Mouse (Mus musculus): ENCODE measurements around the gene Med21. TPM values are rescaled to one million over a fixed set of nuclear protein-coding genes. Genes with fewer than 3 reads are reported as not detected.

The Med21 gene
- polyA plus RNA-seq, 1 experiment from 2014 or later: 135 TPM

GRCm38 (mm10) chr6:146668606-146669005 lies 26.3 kb downstream of the Med21 start:
- no peak overlapping the region for H3K4me3 ChIP-seq (replicated peaks)
- no peaks in the 10 kb centered on the region for H3K27me3 ChIP-seq (replicated peaks)
- H3K9me3 ChIP-seq (replicated peaks): no peaks in the 10 kb centered on the region
- no peak overlapping the region for H3K4me2 ChIP-seq
- H3K4me1 ChIP-seq: no peaks in the 10 kb centered on the region
- ATAC-seq (ENCODE audit: low FRiP score): no peak
- no peaks in the 10 kb centered on the region for H3K36me3 ChIP-seq
- no peak overlapping the region for H3K27ac ChIP-seq (replicated peaks)
- H3K9ac ChIP-seq (replicated peaks): no peak overlapping the region

GRCm38 (mm10) chr6:146670956-146671855 lies 28.9 kb downstream of the Med21 start:
- ATAC-seq (ENCODE audit: low FRiP score): no peak
- WGBS: 92% methylated on average over 15 of the region's 15 CpGs
- Histone ChIP-seq H3K4me2 (no peak overlapping the region), H3K27me3 (replicated peaks) (no peaks in the 10 kb centered on the region), H3K4me1 (no peaks in the 10 kb centered on the region), H3K27ac (replicated peaks) (no peak overlapping the region), H3K36me3 (no peaks in the 10 kb centered on the region), H3K9ac (replicated peaks) (no peak overlapping the region), H3K9me3 (replicated peaks) (no peaks in the 10 kb centered on the region), H3K4me3 (replicated peaks) (no peak overlapping the region)

GRCm38 (mm10) chr6:146672106-146672505 lies 29.8 kb downstream of the Med21 start:
- no peak overlapping the region for H3K4me3 ChIP-seq (replicated peaks)
- H3K9ac ChIP-seq (replicated peaks): no peak overlapping the region
- H3K27ac ChIP-seq (replicated peaks): no peak overlapping the region
- H3K9me3 ChIP-seq (replicated peaks): no peaks in the 10 kb centered on the region
- no peaks in the 10 kb centered on the region for H3K27me3 ChIP-seq (replicated peaks)
- H3K36me3 ChIP-seq: no peaks in the 10 kb centered on the region
- 75% methylated on average over 5 of the region's 5 CpGs for WGBS
- ATAC-seq (ENCODE audit: low FRiP score): no peak
- H3K4me1 ChIP-seq: no peaks in the 10 kb centered on the region
- no peak overlapping the region for H3K4me2 ChIP-seq

- Histone ChIP-seq H3K4me2 (no peak overlapping the region), H3K4me1 (no peaks in the 10 kb centered on the region), H3K4me3 (replicated peaks) (no peak overlapping the region), H3K27me3 (replicated peaks) (no peaks in the 10 kb centered on the region), H3K9ac (replicated peaks) (no peak overlapping the region), H3K27ac (replicated peaks) (no peak overlapping the region), H3K36me3 (no peaks in the 10 kb centered on the region), H3K9me3 (replicated peaks) (no peaks in the 10 kb centered on the region)
- 85% methylated on average over 4 of the region's 4 CpGs for WGBS
- no peak for ATAC-seq (ENCODE audit: low FRiP score)
Measured at GRCm38 (mm10) chr6:146673696-146674095, 31.3 kb downstream of the Med21 start.

- Histone ChIP-seq H3K36me3 (no peaks in the 10 kb centered on the region), H3K9me3 (replicated peaks) (no peaks in the 10 kb centered on the region), H3K27ac (replicated peaks) (no peak overlapping the region), H3K4me1 (no peaks in the 10 kb centered on the region), H3K27me3 (replicated peaks) (no peaks in the 10 kb centered on the region), H3K4me3 (replicated peaks) (no peak overlapping the region), H3K9ac (replicated peaks) (no peak overlapping the region), H3K4me2 (no peak overlapping the region)
- WGBS: 81% methylated on average over 8 of the region's 8 CpGs
- ATAC-seq (ENCODE audit: low FRiP score): no peak
Measured at GRCm38 (mm10) chr6:146674420-146674819, 32.1 kb downstream of the Med21 start.

- no peaks in the 10 kb centered on the region for H3K36me3 ChIP-seq
- no peak for ATAC-seq (ENCODE audit: low FRiP score)
- no peak overlapping the region for H3K4me2 ChIP-seq
- H3K4me1 ChIP-seq: no peaks in the 10 kb centered on the region
- no peak overlapping the region for H3K27ac ChIP-seq (replicated peaks)
- whole genome bisulfite sequencing: 87% methylated on average over 4 of the region's 4 CpGs
- no peaks in the 10 kb centered on the region for H3K27me3 ChIP-seq (replicated peaks)
- H3K4me3 ChIP-seq (replicated peaks): no peak overlapping the region
- H3K9ac ChIP-seq (replicated peaks): no peak overlapping the region
- no peaks in the 10 kb centered on the region for H3K9me3 ChIP-seq (replicated peaks)
Measured at GRCm38 (mm10) chr6:146674881-146675536, 32.7 kb downstream of the Med21 start.

- Histone ChIP-seq H3K4me2 (no peak overlapping the region), H3K4me1 (no peaks in the 10 kb centered on the region), H3K4me3 (replicated peaks) (no peak overlapping the region), H3K36me3 (no peaks in the 10 kb centered on the region), H3K9ac (replicated peaks) (no peak overlapping the region), H3K27ac (replicated peaks) (no peak overlapping the region), H3K9me3 (replicated peaks) (no peaks in the 10 kb centered on the region), H3K27me3 (replicated peaks) (no peaks in the 10 kb centered on the region)
- 83% methylated on average over 10 of the region's 10 CpGs for WGBS
- no peak for ATAC-seq (ENCODE audit: low FRiP score)
Measured at GRCm38 (mm10) chr6:146676904-146677303, 34.6 kb downstream of the Med21 start.

- Histone ChIP-seq H3K4me3 (replicated peaks) (no peak overlapping the region), H3K27me3 (replicated peaks) (no peaks in the 10 kb centered on the region), H3K9me3 (replicated peaks) (no peaks in the 10 kb centered on the region), H3K9ac (replicated peaks) (no peak overlapping the region), H3K27ac (replicated peaks) (no peak overlapping the region), H3K4me2 (no peak overlapping the region), H3K4me1 (no peaks in the 10 kb centered on the region), H3K36me3 (no peaks in the 10 kb centered on the region)
- ATAC-seq (ENCODE audit: low FRiP score): no peak
- 82% methylated on average over 10 of the region's 10 CpGs for WGBS
Measured at GRCm38 (mm10) chr6:146678136-146679070, 36.1 kb downstream of the Med21 start.

GRCm38 (mm10) chr6:146683881-146684280 lies 41.5 kb downstream of the Med21 start:
- Histone ChIP-seq H3K9me3 (replicated peaks) (no peaks in the 10 kb centered on the region), H3K4me1 (no peaks in the 10 kb centered on the region), H3K27ac (replicated peaks) (no peak overlapping the region), H3K27me3 (replicated peaks) (no peaks in the 10 kb centered on the region), H3K9ac (replicated peaks) (no peak overlapping the region), H3K4me3 (replicated peaks) (no peak overlapping the region), H3K4me2 (no peak overlapping the region), H3K36me3 (no peaks in the 10 kb centered on the region)
- no peak for ATAC-seq (ENCODE audit: low FRiP score)
- WGBS: 82% methylated on average over 4 of the region's 4 CpGs

GRCm38 (mm10) chr6:146685781-146686308 lies 43.5 kb downstream of the Med21 start:
- Histone ChIP-seq H3K27me3 (replicated peaks) (no peaks in the 10 kb centered on the region), H3K4me2 (no peak overlapping the region), H3K9ac (replicated peaks) (no peak overlapping the region), H3K4me1 (no peaks in the 10 kb centered on the region), H3K27ac (replicated peaks) (no peak overlapping the region), H3K36me3 (no peaks in the 10 kb centered on the region), H3K9me3 (replicated peaks) (no peaks in the 10 kb centered on the region), H3K4me3 (replicated peaks) (no peak overlapping the region)
- no peak for ATAC-seq (ENCODE audit: low FRiP score)
- WGBS: 83% methylated on average over 17 of the region's 17 CpGs

GRCm38 (mm10) chr6:146686463-146687196 lies 44.3 kb downstream of the Med21 start:
- Histone ChIP-seq H3K4me1 (no peaks in the 10 kb centered on the region), H3K27me3 (replicated peaks) (no peaks in the 10 kb centered on the region), H3K9ac (replicated peaks) (no peak overlapping the region), H3K36me3 (no peaks in the 10 kb centered on the region), H3K9me3 (replicated peaks) (no peaks in the 10 kb centered on the region), H3K4me2 (no peak overlapping the region), H3K4me3 (replicated peaks) (no peak overlapping the region), H3K27ac (replicated peaks) (no peak overlapping the region)
- WGBS: 92% methylated on average over 5 of the region's 5 CpGs
- ATAC-seq (ENCODE audit: low FRiP score): no peak

Measured in neural tube, embryonic 15.5 days (tissue).